Mouse (Mus musculus) forebrain, embryonic 12.5 days (tissue): Measurements from ENCODE around the gene F2rl2. TPM values are rescaled to one million over a fixed set of nuclear protein-coding genes. Genes with fewer than 3 reads are reported as not detected.

ENCODE experiments used
- ATAC-seq: fragments of 200-750 bp; cut with Nextera tagmentation; 2 replicates; pipeline ENCODE4 v1.8.0; 2017; ENCODE audit warnings: moderate TSS enrichment; ENCODE audit not compliant: low FRiP score
- H3K27ac ChIP-seq: fragments of 300-500 bp; sonication (generic); 2 replicates; pipeline ENCODE4 v1.5.1; 2016; ENCODE audit warnings: mild to moderate bottlenecking
- H3K27me3 ChIP-seq: fragments of 300-500 bp; sonication (generic); 2 replicates; pipeline ENCODE4 v1.6.1; 2016; ENCODE audit warnings: mild to moderate bottlenecking
- H3K36me3 ChIP-seq: fragments of 300-500 bp; sonication (generic); replicated peaks from 2 replicates; pipeline ENCODE4 v1.6.1; 2016; ENCODE audit warnings: mild to moderate bottlenecking
- H3K4me1 ChIP-seq: fragments of 300-500 bp; sonication (generic); 2 replicates; pipeline ENCODE4 v1.6.1; 2016
- H3K4me2 ChIP-seq: fragments of 300-500 bp; sonication (generic); 2 replicates; pipeline ENCODE4 v1.6.1; 2016; ENCODE audit warnings: mild to moderate bottlenecking, moderate library complexity
- H3K4me3 ChIP-seq: fragments of 300-500 bp; sonication (generic); replicated peaks from 2 replicates; pipeline ENCODE4 v1.5.1; 2016; ENCODE audit warnings: mild to moderate bottlenecking
- H3K9ac ChIP-seq: fragments of 300-500 bp; sonication (generic); 2 replicates; pipeline ENCODE4 v1.6.1; 2016; ENCODE audit warnings: mild to moderate bottlenecking
- H3K9me3 ChIP-seq: fragments of 300-500 bp; sonication (generic); 2 replicates; pipeline ENCODE4 v1.6.1; 2016
- WGBS: fragments of 180-500 bp; shearing (Covaris S2); methylation state at CpG from one replicate; pipeline ENCODE4 v1.1.7; 2016; 5-methylcytosine and 5-hydroxymethylcytosine counted together
- polyA plus RNA-seq: library from polyadenylated mRNA; unstranded; fragments of >200 nt; fragmentation: Nextera tagmentation; extraction: Ambion mirVana; gene quantifications from 2 replicates; pipeline ENCODE4 v1.2.1, GENCODE M21; 2016

The F2rl2 gene
- 0.76 and 0.79 TPM in 2 replicates for polyA plus RNA-seq

- Histone ChIP-seq H3K4me1 (peaks cover 4% of the 10 kb centered on the region; the same call in 1 of the 2 replicates), H3K9ac (no peak within 1 kb of the TSS), H3K4me3 (no peak within 1 kb of the TSS), H3K27me3 (no peaks in the 10 kb centered on the region), H3K9me3 (no peaks in the 10 kb centered on the region), H3K4me2 (no peak within 1 kb of the TSS), H3K27ac (peak within 1 kb of the TSS; percentile 50), H3K36me3 (peaks cover 9% of the 10 kb centered on the region; the same call in 1 of the 2 replicates)
- ATAC-seq: no peak
- WGBS: 37% methylated on average over 4 of the region's 4 CpGs
Observed at GRCm38 (mm10) chr13:95696654-95697163, at the start of gene F2rl2. Gene F2rl2, plus strand, starts transcription at chr13:95696853.

- whole genome bisulfite sequencing: 81% methylated on average over 4 of the region's 4 CpGs
- peaks cover 3% of the 10 kb centered on the region; the same call in 1 of the 2 replicates for H3K4me1 ChIP-seq
- no peak overlapping the region for H3K4me2 ChIP-seq
- H3K9ac ChIP-seq: no peak overlapping the region
- no peaks in the 10 kb centered on the region for H3K27me3 ChIP-seq
- ATAC-seq: no peak
- H3K9me3 ChIP-seq: no peaks in the 10 kb centered on the region
- no peak overlapping the region for H3K27ac ChIP-seq
- peaks cover 21% of the 10 kb centered on the region for H3K36me3 ChIP-seq
- no peak overlapping the region for H3K4me3 ChIP-seq
Observed at GRCm38 (mm10) chr13:95647248-95647647, 49.4 kb upstream of the F2rl2 start.

GRCm38 (mm10) chr13:95649941-95650340, 46.7 kb upstream of the F2rl2 start:
- Histone ChIP-seq H3K4me1 (no peaks in the 10 kb centered on the region), H3K36me3 (peaks cover 13% of the 10 kb centered on the region), H3K9me3 (no peaks in the 10 kb centered on the region), H3K27ac (no peak overlapping the region), H3K9ac (no peak overlapping the region), H3K4me2 (no peak overlapping the region), H3K27me3 (no peaks in the 10 kb centered on the region), H3K4me3 (no peak overlapping the region)
- no peak for ATAC-seq
- WGBS: 91% methylated on average over 3 of the region's 3 CpGs

GRCm38 (mm10) chr13:95651870-95652668, 44.6 kb upstream of the F2rl2 start:
- no peak for ATAC-seq
- Histone ChIP-seq H3K9ac (no peak overlapping the region), H3K9me3 (no peaks in the 10 kb centered on the region), H3K36me3 (peaks cover 2% of the 10 kb centered on the region), H3K4me2 (no peak overlapping the region), H3K4me3 (no peak overlapping the region), H3K27me3 (no peaks in the 10 kb centered on the region), H3K27ac (no peak overlapping the region), H3K4me1 (no peaks in the 10 kb centered on the region)
- WGBS: 87% methylated on average over 7 of the region's 7 CpGs

- H3K9ac ChIP-seq: no peak overlapping the region
- H3K36me3 ChIP-seq: peaks cover 15% of the 10 kb centered on the region
- no peaks in the 10 kb centered on the region for H3K27me3 ChIP-seq
- no peak overlapping the region for H3K27ac ChIP-seq
- no peak overlapping the region for H3K4me3 ChIP-seq
- H3K9me3 ChIP-seq: no peaks in the 10 kb centered on the region
- no peaks in the 10 kb centered on the region for H3K4me1 ChIP-seq
- WGBS: 85% methylated on average over 4 of the region's 4 CpGs
- H3K4me2 ChIP-seq: no peak overlapping the region
- ATAC-seq: no peak
Observed at GRCm38 (mm10) chr13:95653696-95654095, 43.0 kb upstream of the F2rl2 start.

- H3K36me3 ChIP-seq: peaks cover 28% of the 10 kb centered on the region
- H3K9me3 ChIP-seq: no peaks in the 10 kb centered on the region
- H3K27me3 ChIP-seq: no peaks in the 10 kb centered on the region
- no peak for ATAC-seq
- no peak overlapping the region for H3K4me3 ChIP-seq
- H3K4me1 ChIP-seq: no peaks in the 10 kb centered on the region
- 54% methylated on average over 9 of the region's 9 CpGs for WGBS
- no peak overlapping the region for H3K4me2 ChIP-seq
- no peak overlapping the region for H3K9ac ChIP-seq
- 0 out of 2 replicates have a peak overlapping the region, but pooled peaks have one; percentile 20 for H3K27ac ChIP-seq
Observed at GRCm38 (mm10) chr13:95655284-95655683, 41.4 kb upstream of the F2rl2 start.

GRCm38 (mm10) chr13:95657171-95657570, 39.5 kb upstream of the F2rl2 start:
- H3K4me3 ChIP-seq: no peak overlapping the region
- peaks cover 42% of the 10 kb centered on the region; the same call in 1 of the 2 replicates for H3K36me3 ChIP-seq
- no peak for ATAC-seq
- no peaks in the 10 kb centered on the region for H3K27me3 ChIP-seq
- no peak overlapping the region for H3K9ac ChIP-seq
- no peak overlapping the region for H3K4me2 ChIP-seq
- 68% methylated on average over 9 of the region's 9 CpGs for WGBS
- H3K27ac ChIP-seq: no peak overlapping the region
- no peaks in the 10 kb centered on the region for H3K4me1 ChIP-seq
- no peaks in the 10 kb centered on the region for H3K9me3 ChIP-seq

- H3K27ac ChIP-seq: no peak overlapping the region
- H3K9me3 ChIP-seq: no peaks in the 10 kb centered on the region
- 80% methylated on average over 7 of the region's 7 CpGs for WGBS
- H3K4me2 ChIP-seq: no peak overlapping the region
- no peaks in the 10 kb centered on the region for H3K27me3 ChIP-seq
- no peak overlapping the region for H3K4me3 ChIP-seq
- H3K36me3 ChIP-seq: peaks cover 57% of the 10 kb centered on the region
- no peak for ATAC-seq
- H3K4me1 ChIP-seq: no peaks in the 10 kb centered on the region
- no peak overlapping the region for H3K9ac ChIP-seq
Observed at GRCm38 (mm10) chr13:95659432-95659831, 37.2 kb upstream of the F2rl2 start.

- peaks cover 65% of the 10 kb centered on the region for H3K36me3 ChIP-seq
- H3K27ac ChIP-seq: no peak overlapping the region
- no peaks in the 10 kb centered on the region for H3K27me3 ChIP-seq
- H3K9ac ChIP-seq: no peak overlapping the region
- no peak overlapping the region for H3K4me3 ChIP-seq
- no peak overlapping the region for H3K4me2 ChIP-seq
- WGBS: 98% methylated on average over 4 of the region's 4 CpGs
- H3K9me3 ChIP-seq: no peaks in the 10 kb centered on the region
- ATAC-seq: no peak
- no peaks in the 10 kb centered on the region for H3K4me1 ChIP-seq
Observed at GRCm38 (mm10) chr13:95663834-95664233, 32.8 kb upstream of the F2rl2 start.

GRCm38 (mm10) chr13:95665644-95666356, 30.9 kb upstream of the F2rl2 start:
- no peaks in the 10 kb centered on the region for H3K4me1 ChIP-seq
- H3K9me3 ChIP-seq: no peaks in the 10 kb centered on the region
- 86% methylated on average over 13 of the region's 13 CpGs for WGBS
- H3K36me3 ChIP-seq: peaks cover 64% of the 10 kb centered on the region
- H3K9ac ChIP-seq: no peak overlapping the region
- no peak overlapping the region for H3K4me2 ChIP-seq
- no peak overlapping the region for H3K27ac ChIP-seq
- H3K27me3 ChIP-seq: no peaks in the 10 kb centered on the region
- ATAC-seq: no peak
- H3K4me3 ChIP-seq: no peak overlapping the region

GRCm38 (mm10) chr13:95667260-95667659, 29.4 kb upstream of the F2rl2 start:
- no peaks in the 10 kb centered on the region for H3K9me3 ChIP-seq
- H3K27me3 ChIP-seq: no peaks in the 10 kb centered on the region
- no peak overlapping the region for H3K9ac ChIP-seq
- H3K4me1 ChIP-seq: no peaks in the 10 kb centered on the region
- WGBS: 25% methylated on average over 7 of the region's 7 CpGs
- 0 out of 2 replicates have a peak, but pooled peaks have one; percentile 11 for ATAC-seq
- H3K27ac ChIP-seq: no peak overlapping the region
- H3K4me2 ChIP-seq: no peak overlapping the region
- peaks cover 63% of the 10 kb centered on the region for H3K36me3 ChIP-seq
- H3K4me3 ChIP-seq: no peak overlapping the region

GRCm38 (mm10) chr13:95670534-95670933, 26.1 kb upstream of the F2rl2 start:
- no peak for ATAC-seq
- 92% methylated on average over 5 of the region's 5 CpGs for WGBS
- no peak overlapping the region for H3K4me2 ChIP-seq
- no peaks in the 10 kb centered on the region for H3K4me1 ChIP-seq
- H3K27me3 ChIP-seq: no peaks in the 10 kb centered on the region
- no peaks in the 10 kb centered on the region for H3K9me3 ChIP-seq
- peaks cover 44% of the 10 kb centered on the region for H3K36me3 ChIP-seq
- no peak overlapping the region for H3K4me3 ChIP-seq
- no peak overlapping the region for H3K9ac ChIP-seq
- no peak overlapping the region for H3K27ac ChIP-seq
